Mouse (Mus musculus) B cell, adult 2 months (primary cell): ENCODE measurements around the gene Axl.

Source experiments
- DNase-seq, 2 experiments: peaks; one replicate each; pipeline ENCODE4 v3.0.0; 2022

Gene Axl

DNA sequence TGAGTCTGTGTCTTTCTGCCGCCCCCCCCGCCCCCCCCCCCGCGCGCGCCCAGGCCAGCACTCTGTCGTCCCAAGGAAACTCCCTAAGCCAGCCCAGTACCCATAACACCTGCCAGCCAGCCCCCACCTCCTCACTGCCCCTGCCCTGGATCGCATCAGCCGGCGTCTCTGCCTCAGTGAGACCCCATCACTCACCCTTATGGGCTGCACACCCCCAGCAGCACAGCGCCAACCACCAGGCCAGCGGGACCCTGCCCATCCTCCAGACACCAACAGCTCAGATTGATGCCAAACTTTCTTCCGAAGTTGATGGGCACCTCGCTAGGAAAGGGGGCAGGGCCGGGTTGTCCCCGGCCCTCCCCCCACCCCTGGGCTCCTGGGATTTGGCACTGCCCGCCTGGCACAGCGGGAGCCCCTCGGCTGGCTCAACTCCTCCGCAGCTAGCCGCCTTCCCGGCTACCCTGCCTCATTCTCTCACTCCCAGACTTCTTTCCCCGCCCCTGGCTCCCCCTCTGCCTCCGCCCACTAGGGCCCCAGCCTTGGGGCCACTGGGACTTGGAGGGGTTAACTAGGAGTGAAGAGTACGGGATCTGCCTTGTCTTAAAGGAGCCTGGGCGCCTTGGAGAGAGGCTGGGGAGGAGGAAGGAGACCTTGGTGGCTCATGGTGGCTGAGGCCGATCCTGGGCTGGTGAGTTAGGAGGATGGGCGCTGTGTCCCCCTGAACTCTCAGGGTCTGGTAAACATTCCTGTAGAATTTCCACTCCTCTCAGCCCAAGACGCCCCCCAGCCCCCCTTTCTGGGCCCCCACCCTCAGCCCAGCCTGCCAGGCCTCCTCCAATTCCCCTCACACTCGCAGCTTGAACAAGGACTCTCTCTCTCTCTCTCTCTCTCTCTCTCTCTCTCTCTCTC is at the start of gene Axl:
TSS of gene Axl (minus strand) at position 486 of the 909 bp plus-strand sequence.
- DNase-seq: no peak

DNA sequence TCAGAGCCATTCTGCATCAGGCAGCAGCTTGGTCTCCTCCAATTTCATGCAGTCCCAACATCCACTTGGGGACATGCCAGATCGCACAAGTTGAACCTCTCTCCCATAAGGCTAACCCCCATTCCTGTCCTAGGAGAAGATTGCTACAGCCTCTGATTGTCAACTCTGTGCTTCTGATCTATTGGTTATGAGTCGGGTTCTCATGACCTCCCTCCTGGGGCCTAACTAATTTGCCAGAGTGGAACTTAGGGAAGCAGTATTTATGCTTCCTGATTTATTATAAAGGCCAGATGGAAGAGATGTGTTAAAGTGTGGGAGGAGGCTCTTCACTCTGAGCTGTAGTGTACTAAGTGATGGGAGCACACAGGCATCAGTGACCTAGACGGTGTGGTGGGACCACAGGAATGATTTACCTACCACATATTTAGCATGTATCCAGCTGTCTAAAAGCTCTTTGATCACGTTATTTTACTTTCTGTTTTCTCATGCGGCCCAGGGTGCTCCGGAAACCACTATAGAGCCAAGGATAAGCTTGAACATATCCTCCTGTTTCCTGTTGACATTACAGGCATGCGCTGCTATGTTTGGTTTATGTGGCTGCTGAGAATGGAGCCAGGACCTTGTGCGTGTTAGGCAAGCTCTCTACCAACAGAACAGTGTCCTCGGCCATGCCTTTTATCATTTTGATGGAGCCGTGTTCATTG is 46.8 kb upstream of the Axl start:
- no peak for DNase-seq

DNA sequence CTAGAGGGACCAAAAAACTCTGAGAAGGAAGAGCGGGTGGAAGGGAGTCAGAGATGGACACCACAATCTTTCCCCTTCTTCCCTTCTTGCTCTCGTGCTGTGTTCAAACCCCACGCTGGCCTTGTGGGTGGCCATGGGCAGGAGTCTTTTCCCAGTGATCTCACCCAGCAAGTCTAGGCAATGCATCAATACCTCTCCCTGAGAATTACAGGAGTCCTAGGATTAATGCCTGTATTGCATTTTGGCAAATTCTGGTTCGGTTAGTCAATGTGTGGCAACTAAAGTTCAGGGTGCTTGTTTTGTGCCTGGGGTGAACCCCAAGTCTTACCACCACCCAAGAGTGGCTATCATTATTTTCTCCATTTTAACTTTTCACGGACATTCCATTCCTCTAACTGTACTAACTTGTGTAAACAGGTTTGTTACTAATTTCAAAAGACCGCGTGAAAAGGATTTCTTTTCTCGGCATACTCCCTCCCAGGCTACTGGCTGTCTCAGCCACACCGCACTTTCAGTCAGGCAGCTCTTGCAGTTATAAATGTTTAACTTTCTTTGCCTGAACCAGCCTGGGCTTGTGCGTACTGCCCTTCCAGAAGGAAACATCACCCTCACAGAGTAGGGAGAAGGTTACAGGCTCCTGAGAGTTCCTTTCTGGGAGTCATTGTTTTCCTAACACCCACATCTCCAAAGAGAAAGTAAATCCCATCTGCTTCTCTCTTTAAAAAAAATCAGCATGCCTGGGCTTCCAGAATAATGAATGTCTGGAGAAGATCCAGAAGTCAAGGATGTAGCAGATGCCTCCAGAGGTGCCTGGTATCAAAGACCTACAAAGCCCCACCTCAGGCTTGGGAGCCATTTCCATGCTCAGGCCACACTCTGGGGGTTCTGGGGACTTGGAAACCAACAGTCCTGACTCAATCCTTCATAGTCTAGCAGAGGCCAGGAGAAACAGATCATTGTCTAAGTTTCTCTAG is 43.3 kb upstream of the Axl start:
- DNase-seq: no peak

DNA sequence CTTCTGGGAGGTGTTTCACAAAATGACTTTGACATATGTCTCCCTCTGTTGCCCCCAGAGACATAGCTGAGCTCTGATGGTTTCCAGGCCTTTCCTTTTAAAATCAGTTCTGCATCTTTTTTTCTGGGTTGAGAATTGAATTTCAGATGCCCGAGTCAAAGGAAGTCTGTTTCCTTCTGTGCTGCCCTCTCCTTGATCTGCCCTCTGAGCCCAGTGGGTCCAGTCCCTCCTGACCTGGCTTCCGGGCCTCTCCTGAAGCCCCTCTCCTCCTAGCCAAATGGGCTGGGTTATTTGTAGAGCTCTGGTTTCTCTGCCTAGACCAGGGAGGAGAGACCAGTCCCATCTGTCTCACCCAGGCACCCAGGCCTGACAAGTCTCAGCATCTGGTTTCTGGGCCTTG is 41.7 kb upstream of the Axl start:
- no peak for DNase-seq

DNA sequence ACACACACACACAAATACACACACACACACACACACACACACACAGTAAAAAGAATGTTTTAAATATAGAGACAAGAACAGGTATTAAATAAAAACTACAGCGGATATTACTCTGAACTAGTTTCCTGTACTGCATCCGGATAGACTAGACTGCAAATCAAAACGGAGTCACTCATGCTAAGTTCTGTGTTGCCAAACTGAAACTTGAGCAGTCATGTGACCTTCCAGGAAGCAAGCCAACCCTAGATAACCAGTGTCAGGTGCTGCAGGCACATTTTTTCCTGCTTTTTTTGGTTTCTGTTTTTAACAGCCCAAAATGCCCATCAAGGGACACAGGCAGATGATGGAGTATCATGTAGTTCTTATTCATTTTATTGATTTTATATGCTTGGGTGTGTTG is 38.7 kb upstream of the Axl start:
- DNase-seq: peak; percentile 40 to 46

DNA sequence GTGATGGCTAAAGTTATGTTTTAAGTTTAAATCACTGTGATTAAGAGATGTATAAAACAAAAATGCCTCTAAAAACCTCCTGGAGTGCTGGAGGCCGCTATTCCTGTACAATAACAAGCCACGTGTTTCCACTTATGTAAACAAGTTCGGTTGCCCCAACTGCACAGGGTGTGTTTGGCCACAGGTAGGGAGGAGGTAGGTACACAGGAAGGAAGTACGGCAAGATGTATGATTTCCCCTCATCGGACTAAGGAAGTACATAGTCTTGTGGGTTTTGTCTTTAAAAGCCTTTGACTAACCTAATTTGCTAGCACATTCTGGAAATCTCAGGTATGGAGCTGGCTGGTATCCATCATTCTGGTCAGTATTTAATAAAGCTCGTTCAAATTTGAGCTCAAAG is 37.5 kb upstream of the Axl start:
- DNase-seq: peak in 1 of 2 experiments; percentile 11

DNA sequence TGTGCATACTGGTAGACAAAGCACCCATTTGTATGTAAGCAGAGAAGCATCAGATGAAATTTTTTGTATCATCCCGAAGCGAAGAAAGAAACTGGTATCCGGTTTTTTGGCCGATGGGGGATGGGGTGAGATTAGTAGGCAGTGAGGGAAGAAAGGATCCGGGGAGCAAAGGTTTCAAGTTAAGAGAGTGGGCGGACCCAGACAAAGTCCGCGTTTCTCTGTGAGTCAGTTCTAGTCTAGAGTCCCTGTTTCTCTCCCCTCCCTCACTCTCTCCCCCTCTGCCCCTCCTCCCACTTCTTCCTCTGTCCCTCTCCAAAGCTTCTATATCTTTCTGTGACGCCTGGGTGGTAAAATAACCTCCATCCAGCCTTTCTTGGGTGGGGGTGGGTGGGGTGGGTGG is 36.5 kb upstream of the Axl start:
- no peak for DNase-seq

DNA sequence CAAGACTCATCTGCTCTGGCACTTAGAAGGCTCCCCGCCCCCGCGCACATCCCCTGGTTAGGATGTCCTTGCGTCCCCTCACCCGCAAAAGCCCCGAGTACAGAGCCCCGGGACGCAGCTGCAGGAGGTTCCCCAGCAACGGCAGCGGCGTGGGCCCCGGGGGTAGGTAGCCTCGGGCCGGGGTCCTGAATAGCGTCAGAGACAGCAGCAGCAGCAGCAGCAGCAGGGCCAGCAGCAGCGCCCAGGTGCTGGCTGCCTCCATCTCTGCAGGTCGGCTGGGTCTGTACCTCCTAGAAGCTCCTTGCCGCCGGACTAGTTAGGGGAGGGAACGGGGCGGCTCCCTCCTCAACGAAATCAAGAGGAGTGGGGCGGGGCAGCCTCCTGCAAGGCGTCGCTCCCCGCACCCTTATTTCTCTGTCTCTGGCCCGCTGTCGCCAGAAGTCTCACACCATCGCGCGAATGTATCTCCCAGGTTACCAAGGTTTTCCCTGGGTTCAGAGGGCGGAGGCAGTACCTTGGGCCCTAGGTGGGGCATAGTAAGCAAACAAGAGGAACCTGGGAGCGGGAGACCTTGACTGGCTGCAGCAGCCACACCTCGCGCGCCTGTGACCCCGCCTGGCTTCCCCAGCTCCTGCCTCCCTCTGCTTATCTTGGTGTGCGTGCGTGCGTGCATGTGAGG is 27.9 kb upstream of the Axl start, which contains the start of gene Cyp2s1:
TSS of gene Cyp2s1 (minus strand) at position 673 of the 679 bp plus-strand sequence.
- peak; percentile 18 for DNase-seq

DNA sequence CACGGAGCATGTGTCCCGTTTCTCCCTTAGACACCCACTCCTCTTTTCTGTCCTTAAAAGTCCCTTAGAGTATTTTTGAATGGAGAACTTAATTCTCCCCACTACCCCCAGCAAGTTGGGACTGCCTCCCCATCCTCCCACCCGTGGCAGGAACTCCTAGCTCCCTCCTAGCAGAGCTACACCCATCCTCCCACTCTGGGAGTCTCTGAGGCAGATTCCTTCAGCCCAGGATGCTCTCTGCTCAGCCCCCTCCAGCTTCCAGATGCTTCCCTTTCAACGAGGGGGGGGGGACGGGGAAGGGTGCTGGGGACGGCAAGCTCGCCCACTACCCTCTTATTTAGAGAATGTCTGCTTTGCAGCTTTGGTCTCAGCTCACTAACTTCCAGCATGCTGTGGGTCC is 27.1 kb upstream of the Axl start:
- DNase-seq: no peak

DNA sequence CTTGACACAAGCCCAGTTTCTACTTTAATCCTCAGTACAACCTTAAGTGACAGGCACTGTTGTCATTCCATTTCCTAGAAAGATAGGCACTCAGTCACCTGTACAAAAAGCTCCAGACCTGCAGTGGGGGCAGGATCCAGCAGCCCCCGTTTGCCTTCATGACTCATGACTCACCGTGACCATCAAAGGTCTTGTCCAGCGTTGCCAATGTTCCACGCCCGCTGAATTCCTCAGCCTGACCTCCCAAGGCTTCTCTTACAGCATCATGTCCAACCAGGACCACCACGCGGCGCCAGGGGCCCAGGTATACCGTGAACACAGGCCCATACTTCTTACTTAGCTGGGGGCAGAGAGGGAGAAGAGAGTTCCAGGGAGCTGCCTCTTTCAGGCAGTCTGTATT is 26.2 kb upstream of the Axl start:
- DNase-seq: no peak

DNA sequence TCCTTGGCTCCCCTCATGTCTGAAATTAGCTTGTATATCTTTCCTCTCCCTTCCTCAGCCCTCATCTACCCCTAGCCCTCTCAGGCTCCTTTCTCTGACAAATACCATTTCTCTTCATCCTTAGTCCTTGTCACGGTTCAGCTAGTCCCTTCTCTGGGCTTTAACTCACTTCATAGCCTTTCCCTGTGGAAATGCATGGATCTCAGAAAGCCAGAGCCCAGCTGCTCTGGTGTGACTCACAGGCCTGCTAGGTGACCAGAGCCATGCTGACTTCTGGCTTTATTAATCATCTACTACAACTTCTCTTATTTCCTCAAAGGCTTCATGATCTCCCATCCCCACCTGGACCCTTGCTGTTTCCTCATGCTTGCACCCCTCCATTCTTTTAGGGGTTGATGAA is 23.7 kb upstream of the Axl start:
- no peak for DNase-seq

DNA sequence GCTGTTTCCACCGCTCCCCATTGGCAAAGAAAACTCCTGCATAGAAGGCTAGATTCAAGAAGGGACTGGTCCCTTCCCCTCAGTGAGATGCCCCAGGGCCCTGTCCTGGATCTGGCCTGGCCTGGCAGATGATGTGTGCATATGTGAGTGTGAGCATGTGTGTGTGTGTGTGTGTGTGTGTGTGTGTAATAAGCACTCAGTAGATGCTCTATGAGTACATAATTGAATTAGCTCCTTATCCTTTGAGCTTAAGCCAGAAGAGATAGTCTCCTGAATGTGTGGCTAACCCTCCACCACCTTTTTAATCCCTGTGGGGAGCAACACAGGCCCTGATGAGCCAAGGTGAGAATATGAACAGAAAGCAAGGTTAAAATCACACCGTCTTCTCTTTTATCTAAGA is 23.2 kb upstream of the Axl start:
- DNase-seq: no peak

DNA sequence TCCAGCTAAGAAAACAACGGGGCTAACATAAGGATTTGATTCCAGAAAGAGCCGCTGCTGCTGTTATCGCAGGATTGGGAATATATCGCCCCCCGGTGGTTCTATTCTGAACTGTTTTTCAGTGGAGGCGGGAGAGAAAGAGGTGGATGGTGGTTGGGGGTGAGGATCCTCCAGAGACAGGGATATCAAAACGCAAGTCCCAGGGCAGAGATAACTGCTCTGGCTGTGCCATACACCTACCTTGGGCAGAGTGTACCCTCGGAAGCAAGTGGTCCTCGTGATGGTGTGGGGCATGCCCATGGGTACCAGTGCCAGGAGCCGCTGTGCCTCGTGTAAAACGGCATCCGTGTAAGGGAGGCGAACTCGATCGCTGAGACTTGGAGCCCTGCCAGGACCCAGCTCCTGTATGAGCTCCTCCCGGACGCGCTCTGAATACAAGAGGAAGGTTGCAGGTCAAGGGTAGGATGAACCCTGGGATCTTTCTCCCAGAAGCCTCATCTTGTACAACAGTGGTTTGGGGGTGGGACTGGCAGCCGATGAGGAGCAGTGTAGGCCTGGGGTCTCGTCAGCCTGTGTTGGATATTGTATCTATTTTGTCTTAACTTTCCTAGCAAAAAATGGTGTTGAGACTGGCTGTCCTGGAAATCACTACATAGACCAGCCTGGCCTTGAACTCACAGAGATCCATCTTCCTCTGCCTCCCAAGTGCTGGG is 17.3 kb upstream of the Axl start:
- peak; percentile 74 to 80 for DNase-seq

DNA sequence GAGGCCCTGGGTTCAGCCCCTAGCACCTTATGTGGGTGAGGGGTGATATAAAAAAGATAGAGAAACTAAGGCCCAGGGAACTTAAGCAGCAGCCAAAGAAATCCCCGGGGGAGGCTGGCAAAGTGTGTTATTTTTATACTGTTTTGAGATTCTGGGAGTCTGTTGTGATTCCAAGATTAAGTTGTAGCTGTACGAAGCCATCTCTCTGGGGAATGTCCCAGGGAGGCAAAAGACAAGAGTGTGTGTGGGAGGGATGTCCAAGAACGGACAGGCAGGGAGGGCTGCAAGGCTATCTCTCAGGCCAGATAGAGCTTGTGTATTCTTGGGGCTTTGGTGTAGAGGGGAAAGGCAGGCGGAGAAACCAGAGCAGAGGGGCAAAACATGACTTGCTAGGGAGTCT is 16.3 kb upstream of the Axl start:
- no peak for DNase-seq

DNA sequence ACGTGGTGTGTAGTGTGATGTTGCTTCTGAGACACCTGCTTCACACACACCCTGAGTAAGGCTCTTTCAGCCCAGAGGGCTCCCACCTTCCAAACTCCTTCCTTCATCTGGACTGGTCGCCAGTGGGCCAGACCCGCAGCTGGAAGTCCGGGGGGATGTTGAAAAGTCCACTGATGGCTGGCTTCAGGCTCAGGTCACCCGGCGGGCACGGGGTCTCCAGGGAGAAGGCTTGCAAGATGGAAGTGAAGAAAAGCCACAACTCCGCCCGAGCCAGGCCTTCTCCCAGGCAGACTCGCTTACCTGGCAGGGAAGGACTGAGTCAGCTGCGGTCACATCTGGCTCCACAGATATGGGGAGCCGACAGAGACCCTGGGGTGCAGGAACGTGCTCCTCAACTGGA is 15.0 kb upstream of the Axl start:
- no peak for DNase-seq

DNA sequence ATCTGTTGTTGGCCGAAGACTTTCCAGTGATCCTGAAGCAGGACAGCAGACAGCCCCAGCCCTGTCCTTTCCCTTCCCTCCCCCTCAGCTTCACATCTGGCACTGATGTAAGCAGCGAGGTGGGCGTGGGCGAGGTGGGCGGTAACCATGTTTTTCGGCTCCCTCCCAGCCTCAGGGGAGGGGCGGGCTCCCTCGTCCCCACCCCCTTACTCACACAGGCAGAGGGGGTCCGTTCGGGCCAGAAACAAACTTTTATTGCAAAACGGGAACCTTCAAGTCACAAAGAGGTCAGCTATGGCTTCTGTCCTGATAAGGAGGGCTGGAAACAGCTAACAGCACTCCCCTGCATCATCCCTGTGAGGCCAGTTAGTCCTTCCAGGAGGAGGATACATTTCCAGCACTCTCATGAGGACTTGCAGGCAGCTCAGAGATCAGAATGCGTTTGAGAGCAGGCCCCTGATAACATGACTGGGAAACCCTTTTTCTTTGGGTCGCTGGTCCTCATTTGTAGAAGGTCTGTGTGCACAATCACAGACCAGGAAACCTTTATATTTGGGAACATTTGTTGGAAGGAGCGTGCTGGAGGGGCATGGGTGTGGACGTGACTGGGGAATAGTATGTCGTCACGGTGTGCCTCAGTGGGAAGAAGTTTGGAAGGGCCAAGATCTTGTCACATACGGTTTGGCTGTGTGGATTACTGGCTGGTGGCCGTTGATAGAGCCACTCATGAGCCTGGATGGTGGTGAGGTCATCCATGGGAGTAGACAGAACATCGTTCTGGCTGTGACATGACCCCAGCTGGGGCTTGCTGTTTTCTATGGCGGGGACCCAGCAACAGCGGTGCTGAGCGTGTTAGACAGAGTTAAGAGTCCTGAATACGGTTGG is 14.0 kb upstream of the Axl start:
- no peak for DNase-seq

DNA sequence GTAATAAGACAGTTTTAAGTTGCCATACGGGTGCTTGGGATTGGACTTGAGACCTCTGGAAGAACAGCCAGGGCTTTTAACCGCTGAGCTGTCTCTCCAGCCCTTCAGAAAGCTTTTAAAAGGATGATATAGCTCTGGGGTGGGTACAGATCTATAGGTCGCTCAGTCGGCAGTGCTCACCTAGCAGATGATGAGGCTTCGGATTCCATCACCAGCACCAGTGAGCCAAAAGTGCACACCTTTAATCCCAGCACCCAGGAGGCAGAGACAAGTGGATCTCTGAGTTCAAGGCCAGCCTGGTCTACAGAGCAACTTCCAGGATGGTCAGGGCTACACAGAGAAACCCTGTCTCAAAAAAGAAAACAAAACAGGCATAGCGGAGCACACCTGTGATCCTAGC is 12.5 kb upstream of the Axl start:
- no peak for DNase-seq

DNA sequence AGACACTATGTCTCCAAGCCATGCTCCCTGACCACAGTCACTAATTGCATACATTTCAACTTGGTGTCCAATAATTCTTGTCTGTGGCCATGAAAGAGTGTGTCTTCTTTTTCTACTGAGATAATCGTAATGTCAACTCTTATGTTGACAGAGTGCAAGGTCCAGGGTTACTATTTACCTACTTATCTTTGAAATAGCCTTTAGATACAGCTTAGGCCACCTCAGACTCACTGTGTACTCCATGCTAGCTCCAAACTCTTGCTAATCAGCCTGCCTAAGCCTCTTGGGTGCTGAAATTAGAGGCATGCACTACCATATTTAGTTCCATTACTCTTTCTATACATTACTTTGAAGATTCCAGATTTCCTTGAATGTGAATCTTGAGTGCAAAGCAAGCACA is 10.9 kb upstream of the Axl start:
- DNase-seq: no peak

DNA sequence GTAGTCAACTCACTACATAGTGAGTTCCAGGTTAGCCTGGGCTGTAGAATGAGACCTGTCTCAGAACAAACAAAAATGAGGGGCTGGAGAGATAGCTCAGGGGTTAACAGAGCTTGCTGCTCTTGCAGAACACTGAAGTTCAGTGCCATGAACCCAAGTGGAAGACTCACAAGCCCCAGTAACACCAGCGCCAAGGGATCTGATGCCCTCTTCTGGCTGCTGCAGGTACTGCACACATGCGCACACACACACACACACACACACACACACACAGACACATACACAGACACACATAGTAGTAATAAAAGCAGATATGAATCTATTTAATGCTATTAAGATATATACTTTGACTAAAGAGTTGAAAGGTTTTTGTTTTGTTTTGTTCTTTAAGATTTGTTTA is 10.0 kb upstream of the Axl start:
- DNase-seq: no peak

DNA sequence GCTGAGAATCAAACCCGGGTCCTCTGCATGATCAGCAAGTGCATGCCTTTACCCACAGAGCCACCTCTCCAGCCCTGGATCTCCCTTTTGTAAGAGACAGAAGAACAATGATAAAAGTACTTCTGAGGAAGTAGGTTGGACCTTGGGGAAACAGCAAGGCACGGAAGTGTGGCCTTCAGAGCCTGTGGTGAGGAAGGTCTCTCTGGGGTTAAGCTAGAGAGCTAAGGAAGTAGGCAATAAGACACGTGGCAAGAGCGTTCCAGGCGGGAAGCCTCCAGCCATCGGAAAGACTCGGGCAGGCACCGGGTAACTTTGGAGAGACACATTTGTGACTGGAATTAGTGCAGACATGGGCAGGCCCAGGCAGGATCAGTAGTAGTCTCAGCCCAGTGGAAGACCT is 6.3 kb upstream of the Axl start:
- DNase-seq: no peak

DNA sequence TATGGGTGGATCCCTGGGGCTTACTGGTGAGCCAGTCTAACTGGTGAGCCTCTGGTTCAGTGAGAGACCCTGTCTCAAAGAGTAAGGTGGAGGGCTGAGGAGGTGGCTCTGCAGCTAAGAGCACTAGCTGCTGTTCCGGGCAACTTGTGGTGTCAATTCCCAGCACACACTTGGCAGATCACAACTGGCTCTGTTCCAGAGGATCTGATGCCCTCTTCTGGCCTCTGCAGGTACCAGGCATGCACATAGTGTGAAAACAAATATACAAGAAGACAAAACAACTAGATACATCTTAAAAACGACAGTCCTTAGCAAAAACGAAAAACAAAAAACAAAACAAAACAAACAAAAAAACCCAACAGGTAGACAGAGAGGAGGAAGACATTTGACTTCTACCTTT is 5.2 kb upstream of the Axl start:
- DNase-seq: peak; percentile 25 to 30
